Mouse (Mus musculus) neural tube, embryonic 11.5 days (tissue): ENCODE results near the gene Rcor1. TPM values are rescaled to one million over a fixed set of nuclear protein-coding genes. Genes with fewer than 3 reads are reported as not detected.

Experiments used
- ATAC-seq: fragments of 200-750 bp; cut with Nextera tagmentation; 2 replicates; pipeline ENCODE4 v1.8.0; 2017; ENCODE audit warnings: moderate number of reproducible peaks, mild to moderate bottlenecking, moderate TSS enrichment, moderate library complexity; ENCODE audit not compliant: insufficient read depth, low FRiP score, low TSS enrichment
- DNase-seq: peaks from one replicate; pipeline ENCODE4 v3.0.0-alpha.2; 2015; ENCODE audit warnings: low spot score
- H3K27ac ChIP-seq: fragments of 300-500 bp; sonication (generic); 2 replicates; pipeline ENCODE4 v1.5.1; 2014; ENCODE audit warnings: low read depth, mild to moderate bottlenecking, low read length
- H3K27me3 ChIP-seq: fragments of 300-500 bp; sonication (generic); 2 replicates; pipeline ENCODE4 v1.6.1; 2014; ENCODE audit warnings: mild to moderate bottlenecking, low read length, mixed read lengths; ENCODE audit not compliant: control insufficient read depth, insufficient read depth
- H3K36me3 ChIP-seq: fragments of 300-500 bp; sonication (generic); 2 replicates; pipeline ENCODE4 v1.6.1; 2014; ENCODE audit warnings: mild to moderate bottlenecking, low read length, moderate library complexity, mixed read lengths; ENCODE audit not compliant: control insufficient read depth, insufficient read depth
- H3K4me1 ChIP-seq: fragments of 300-500 bp; sonication (generic); 2 replicates; pipeline ENCODE4 v1.6.1; 2014; ENCODE audit warnings: low read length, mixed read lengths; ENCODE audit not compliant: control insufficient read depth, insufficient read depth
- H3K4me2 ChIP-seq: fragments of 300-500 bp; sonication (generic); 2 replicates; pipeline ENCODE4 v1.6.1; 2014; ENCODE audit warnings: low read depth, mild to moderate bottlenecking, moderate library complexity
- H3K4me3 ChIP-seq: fragments of 300-500 bp; sonication (generic); 2 replicates; pipeline ENCODE4 v1.5.1; 2014; ENCODE audit warnings: low read depth, low read length
- H3K9ac ChIP-seq: fragments of 300-500 bp; sonication (generic); 2 replicates; pipeline ENCODE4 v1.6.1; 2014; ENCODE audit warnings: mild to moderate bottlenecking, low read length
- H3K9me3 ChIP-seq: fragments of 300-500 bp; sonication (generic); 2 replicates; pipeline ENCODE4 v1.6.1; 2016; ENCODE audit warnings: low read length; ENCODE audit not compliant: control insufficient read depth
- whole genome bisulfite sequencing: fragments of 180-500 bp; shearing (Covaris S2); extraction: QIAGEN DNeasy Blood & Tissue Kit; methylation state at CpG from one replicate; pipeline ENCODE4 v1.1.7; 2014; 5-methylcytosine and 5-hydroxymethylcytosine counted together
- polyA plus RNA-seq: library from polyadenylated mRNA; unstranded; fragments of >200 nt; fragmentation: Nextera tagmentation; extraction: Ambion mirVana; gene quantifications from 2 replicates; pipeline ENCODE4 v1.2.1, GENCODE M21; 2014

Gene Rcor1
- polyA plus RNA-seq, 1 experiment from 2014 or later = 16.1 TPM

- 60% methylated on average over 2 of the region's 2 CpGs for WGBS
These were observed 97.9 kb downstream of the Rcor1 start for GRCm38 (mm10) chr12:111137079-111137478.

GRCm38 (mm10) chr12:111143005-111143508 is 103.9 kb downstream of the Rcor1 start:
- Histone ChIP-seq H3K9me3 (no peaks in the 10 kb centered on the region), H3K36me3 (no peaks in the 10 kb centered on the region), H3K4me2 (peak overlapping the region; percentile 20; the same call in 1 of the 2 replicates), H3K27ac (peak overlapping the region; percentile 68), H3K27me3 (no peaks in the 10 kb centered on the region), H3K9ac (peak overlapping the region; percentile 22; the same call in 1 of the 2 replicates), H3K4me1 (peaks cover 15% of the 10 kb centered on the region), H3K4me3 (no peak overlapping the region)
- 13% methylated on average over 12 of the region's 12 CpGs for WGBS
- peak; percentile 76 for ATAC-seq
- DNase-seq = peak; percentile 76

More at GRCm38 (mm10) chr12:111137079-111137478, 97.9 kb downstream of the Rcor1 start:
- no peak overlapping the region for H3K27ac ChIP-seq
- H3K9ac ChIP-seq = no peak overlapping the region
- no peaks in the 10 kb centered on the region for H3K36me3 ChIP-seq
- DNase-seq = no peak
- no peaks in the 10 kb centered on the region for H3K9me3 ChIP-seq
- H3K4me2 ChIP-seq = no peak overlapping the region
- H3K4me1 ChIP-seq = no peaks in the 10 kb centered on the region
- no peak for ATAC-seq
- H3K27me3 ChIP-seq = no peaks in the 10 kb centered on the region
- H3K4me3 ChIP-seq = no peak overlapping the region

- WGBS = 81% methylated on average over 16 of the region's 16 CpGs
- DNase-seq (no peak), ATAC-seq (peak; percentile 52; the same call in 1 of the 2 replicates)
- Histone ChIP-seq H3K36me3 (no peaks in the 10 kb centered on the region), H3K4me3 (no peak overlapping the region), H3K27me3 (no peaks in the 10 kb centered on the region), H3K4me1 (peaks cover 15% of the 10 kb centered on the region), H3K27ac (peak overlapping the region; percentile 68), H3K4me2 (0 out of 2 replicates have a peak overlapping the region, but pooled peaks have one; percentile 12), H3K9me3 (no peaks in the 10 kb centered on the region), H3K9ac (peak overlapping the region; percentile 22; the same call in 1 of the 2 replicates)
These were observed 104.4 kb downstream of the Rcor1 start for GRCm38 (mm10) chr12:111143509-111144063.

- no peak for DNase-seq
- Histone ChIP-seq H3K27ac (no peak overlapping the region), H3K36me3 (no peaks in the 10 kb centered on the region), H3K9me3 (no peaks in the 10 kb centered on the region), H3K4me3 (no peak overlapping the region), H3K4me1 (peaks cover 15% of the 10 kb centered on the region), H3K4me2 (no peak overlapping the region), H3K9ac (no peak overlapping the region), H3K27me3 (no peaks in the 10 kb centered on the region)
- WGBS = 98% methylated on average over 2 of the region's 2 CpGs
- no peak for ATAC-seq
These were observed 105.4 kb downstream of the Rcor1 start for GRCm38 (mm10) chr12:111144598-111144997.

GRCm38 (mm10) chr12:111145269-111145668 is 106.1 kb downstream of the Rcor1 start:
- Histone ChIP-seq H3K4me3 (no peak overlapping the region), H3K27ac (no peak overlapping the region)

GRCm38 (mm10) chr12:111149495-111150235 is 110.5 kb downstream of the Rcor1 start:
- 64% methylated on average over 17 of the region's 17 CpGs for WGBS
- H3K9ac ChIP-seq = no peak overlapping the region

More at GRCm38 (mm10) chr12:111145269-111145668, 106.1 kb downstream of the Rcor1 start:
- Histone ChIP-seq H3K4me2 (no peak overlapping the region), H3K9me3 (no peaks in the 10 kb centered on the region), H3K9ac (no peak overlapping the region), H3K36me3 (no peaks in the 10 kb centered on the region), H3K27me3 (no peaks in the 10 kb centered on the region), H3K4me1 (peaks cover 15% of the 10 kb centered on the region)
- whole genome bisulfite sequencing = 51% methylated on average over 9 of the region's 9 CpGs
- no peak for ATAC-seq
- DNase-seq = peak; percentile 21

GRCm38 (mm10) chr12:111150236-111150596 is 111.1 kb downstream of the Rcor1 start:
- peaks cover 2% of the 10 kb centered on the region; the same call in 1 of the 2 replicates for H3K4me1 ChIP-seq
- H3K9ac ChIP-seq = no peak overlapping the region
- ATAC-seq = no peak
- no peaks in the 10 kb centered on the region for H3K9me3 ChIP-seq
- DNase-seq = no peak
- no peak overlapping the region for H3K27ac ChIP-seq
- H3K4me3 ChIP-seq = no peak overlapping the region
- H3K27me3 ChIP-seq = no peaks in the 10 kb centered on the region
- no peak overlapping the region for H3K4me2 ChIP-seq
- no peaks in the 10 kb centered on the region for H3K36me3 ChIP-seq
- 13% methylated on average over 6 of the region's 6 CpGs for WGBS

More at GRCm38 (mm10) chr12:111149495-111150235, 110.5 kb downstream of the Rcor1 start:
- H3K4me2 ChIP-seq = no peak overlapping the region
- H3K27ac ChIP-seq = no peak overlapping the region
- no peak for ATAC-seq
- no peak overlapping the region for H3K4me3 ChIP-seq
- no peaks in the 10 kb centered on the region for H3K9me3 ChIP-seq
- no peaks in the 10 kb centered on the region for H3K27me3 ChIP-seq
- DNase-seq = no peak
- peaks cover 6% of the 10 kb centered on the region; the same call in 1 of the 2 replicates for H3K4me1 ChIP-seq
- H3K36me3 ChIP-seq = no peaks in the 10 kb centered on the region

- H3K9me3 ChIP-seq = no peaks in the 10 kb centered on the region
- no peaks in the 10 kb centered on the region for H3K4me1 ChIP-seq
- H3K27ac ChIP-seq = no peak overlapping the region
- DNase-seq (no peak), ATAC-seq (no peak)
- no peaks in the 10 kb centered on the region for H3K36me3 ChIP-seq
- no peak overlapping the region for H3K4me2 ChIP-seq
- H3K4me3 ChIP-seq = no peak overlapping the region
- no peaks in the 10 kb centered on the region for H3K27me3 ChIP-seq
- no peak overlapping the region for H3K9ac ChIP-seq
- WGBS = 86% methylated on average over 5 of the region's 5 CpGs
These were observed 112.4 kb downstream of the Rcor1 start for GRCm38 (mm10) chr12:111151422-111152156.
